Mouse (Mus musculus): ENCODE data around the gene Thrb.
"Not testable (repeated sequence)": the region's sequence is repeated elsewhere in the genome, so short reads cannot be mapped to it uniquely, and the experiment has no call there.

Thrb gene

GRCm38 (mm10) chr14:17885320-17885719, 225.3 kb downstream of the Thrb start:
- no peak for DNase-seq

DNA sequence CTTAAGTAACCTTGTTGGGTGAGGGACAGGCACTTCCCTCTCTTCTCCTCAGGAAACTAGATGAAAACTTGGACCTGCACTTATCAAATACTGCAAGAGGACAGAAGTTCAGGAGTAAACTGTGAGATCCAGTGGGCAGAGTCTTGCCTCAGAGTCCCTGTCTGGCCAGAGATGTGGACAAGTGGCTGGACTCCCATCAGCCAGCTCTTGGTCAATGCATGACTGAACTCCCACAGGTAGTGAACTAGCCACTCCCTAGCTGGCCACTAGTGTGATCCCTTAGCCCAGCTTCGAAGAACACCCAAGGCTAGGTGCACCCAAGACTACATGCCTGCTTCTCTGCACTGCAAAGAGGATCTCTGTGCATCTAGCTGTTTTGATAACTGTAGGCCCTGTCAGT, 234.7 kb downstream of the Thrb start:
- peak; percentile 16 for DNase-seq

- DNase-seq, result peak; percentile 28
Measured at GRCm38 (mm10) chr14:17899733-17900413, 239.8 kb downstream of the Thrb start.

- DNase-seq, result no peak
Measured at GRCm38 (mm10) chr14:17900414-17900795, 240.3 kb downstream of the Thrb start.

DNA sequence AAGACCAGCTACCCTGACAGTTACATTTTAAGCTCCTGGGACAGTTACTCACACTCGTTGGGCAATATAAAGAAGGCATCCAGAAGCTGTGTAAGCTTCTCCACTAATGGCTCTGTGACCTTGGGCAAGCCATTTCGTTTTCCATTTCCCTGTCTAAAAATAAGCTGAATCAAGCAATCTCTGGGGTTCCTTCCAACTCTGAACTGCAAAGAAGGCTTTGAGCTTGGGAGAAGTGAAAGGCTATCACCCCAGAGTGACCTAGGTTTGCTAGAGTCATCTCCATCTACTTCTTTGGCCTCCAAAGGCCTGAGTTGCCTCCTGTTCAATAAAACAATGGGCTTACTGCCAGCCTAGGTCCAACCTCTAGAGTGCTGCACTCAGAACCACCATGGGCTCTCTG, 242.4 kb downstream of the Thrb start:
- DNase-seq, result no peak

- DNase-seq, result no peak
Measured at GRCm38 (mm10) chr14:17903121-17903520, 243.1 kb downstream of the Thrb start.

- no peak for DNase-seq
Measured at GRCm38 (mm10) chr14:17904554-17904953, 244.5 kb downstream of the Thrb start.

DNA sequence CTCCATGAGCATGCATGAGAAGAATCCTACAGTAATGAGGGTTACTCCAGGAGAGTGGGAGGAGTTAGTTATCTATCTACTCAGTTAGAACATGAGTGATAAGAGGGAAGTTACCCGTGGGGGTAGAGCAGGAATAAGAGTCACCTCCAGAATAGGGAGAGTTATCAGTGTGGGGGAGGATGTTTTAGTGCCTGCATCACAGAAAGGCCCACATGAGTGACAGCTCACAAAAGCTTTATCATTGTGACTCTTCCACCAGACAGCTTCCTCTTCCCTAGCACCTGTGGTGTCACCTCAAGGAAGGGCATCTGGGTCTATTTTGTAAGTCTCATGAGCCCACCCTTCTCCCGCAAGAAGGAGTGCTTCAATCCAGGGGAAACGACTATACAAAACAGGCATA, 245.6 kb downstream of the Thrb start:
- DNase-seq, result no peak

- DNase-seq, result no peak
Measured at GRCm38 (mm10) chr14:17906931-17907330, 246.9 kb downstream of the Thrb start.

GRCm38 (mm10) chr14:17911157-17911556, 251.1 kb downstream of the Thrb start:
- no peak for DNase-seq

DNA sequence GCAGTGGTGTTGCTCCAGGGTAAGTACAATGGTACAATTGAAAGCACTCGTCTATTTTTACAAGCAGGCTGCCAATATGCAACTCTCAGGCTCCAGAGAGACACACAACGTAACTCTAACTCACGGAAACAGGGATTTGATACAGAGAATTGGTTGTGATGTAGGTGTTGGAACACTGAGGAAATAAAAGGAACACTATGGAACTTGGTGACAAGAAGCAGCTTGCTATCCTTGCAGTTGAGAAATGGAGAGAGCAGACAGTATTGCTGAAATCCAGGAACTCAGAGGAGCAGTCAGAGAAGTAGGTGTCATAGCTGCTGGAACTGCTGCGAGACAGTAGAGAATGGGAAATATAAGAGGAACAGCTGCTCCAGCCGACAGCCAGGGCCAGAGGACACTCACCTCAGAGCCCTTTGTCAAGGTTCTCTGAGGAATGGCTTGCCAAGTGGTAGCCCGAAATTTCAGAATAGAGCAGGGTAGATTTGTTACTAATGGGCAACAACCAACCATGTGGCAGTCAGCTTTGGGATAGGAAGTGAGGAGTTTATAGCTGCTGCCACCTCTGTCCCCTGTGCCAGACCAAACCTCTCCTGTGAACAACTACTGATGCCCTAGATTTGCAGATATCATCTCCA, 252.6 kb downstream of the Thrb start:
- no peak for DNase-seq

- no peak for DNase-seq
Measured at GRCm38 (mm10) chr14:17915556-17915955, 255.5 kb downstream of the Thrb start.

DNA sequence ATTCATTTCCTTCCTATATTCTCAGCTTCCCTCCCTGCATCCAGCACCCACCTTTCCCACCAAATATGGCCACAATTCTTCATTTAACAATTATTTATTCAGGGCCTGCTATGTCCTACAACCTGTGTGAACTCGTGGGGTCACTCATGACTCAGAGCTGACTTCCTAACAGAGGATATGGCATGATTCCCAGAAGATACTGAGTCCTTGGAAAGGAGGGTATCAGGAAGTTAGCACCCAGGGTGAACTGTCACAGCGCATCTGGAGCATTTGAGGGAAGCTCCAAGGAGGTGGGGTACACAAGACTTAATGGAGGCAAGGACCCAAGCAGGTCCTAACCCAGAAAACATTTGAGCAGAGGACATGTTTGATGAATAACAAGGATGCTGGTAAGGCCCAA, 256.6 kb downstream of the Thrb start:
- DNase-seq, result no peak

DNA sequence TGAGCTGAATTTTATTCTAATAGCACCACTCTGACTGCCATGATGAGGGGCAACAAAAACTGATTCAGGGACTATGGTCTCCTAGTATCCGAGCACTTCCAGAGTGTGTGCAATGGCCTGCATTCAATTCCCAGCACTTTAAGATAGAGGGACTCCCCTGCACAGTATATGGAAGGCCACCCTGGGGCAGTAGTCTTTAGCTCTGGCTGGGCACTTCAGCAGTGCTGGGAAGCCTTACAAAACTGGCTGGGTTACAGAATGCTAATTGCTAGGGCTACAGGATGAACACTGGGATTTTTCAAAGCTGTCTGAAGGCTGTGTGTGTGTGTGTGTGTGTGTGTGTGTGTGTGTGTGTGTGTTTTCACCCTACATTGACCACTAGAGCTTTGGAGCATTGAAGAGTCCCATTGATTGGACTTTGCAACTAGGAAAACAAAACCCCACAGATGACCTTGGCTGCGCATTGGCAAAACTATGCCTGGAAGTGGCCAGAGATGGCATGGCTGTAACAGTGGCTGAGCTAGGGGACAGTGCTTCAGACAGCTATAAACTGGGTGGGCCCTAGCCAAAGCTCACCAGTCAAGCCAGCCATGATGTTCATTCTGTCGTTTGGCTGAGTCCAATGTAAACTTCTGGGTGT, 257.2 kb downstream of the Thrb start:
- DNase-seq, result no peak

DNA sequence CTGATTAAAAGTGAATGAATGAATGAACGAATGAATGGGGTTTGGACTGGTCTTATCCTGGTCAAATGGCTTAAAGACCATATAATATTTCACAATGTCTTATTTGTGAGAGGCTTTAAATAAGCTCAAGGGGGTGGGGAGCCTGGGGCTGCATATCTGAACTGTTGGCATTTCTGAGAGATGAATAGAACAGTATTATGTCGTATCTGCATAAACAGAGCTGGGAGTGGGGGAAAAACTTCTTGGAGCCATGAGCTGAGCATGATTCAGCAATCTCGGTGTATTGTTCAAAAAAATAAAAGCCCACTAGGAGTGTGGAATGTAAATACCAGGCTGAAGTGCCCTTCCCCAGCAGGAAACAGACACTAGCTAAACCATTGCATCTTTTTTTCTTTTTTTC, 257.8 kb downstream of the Thrb start:
- DNase-seq, result no peak

DNA sequence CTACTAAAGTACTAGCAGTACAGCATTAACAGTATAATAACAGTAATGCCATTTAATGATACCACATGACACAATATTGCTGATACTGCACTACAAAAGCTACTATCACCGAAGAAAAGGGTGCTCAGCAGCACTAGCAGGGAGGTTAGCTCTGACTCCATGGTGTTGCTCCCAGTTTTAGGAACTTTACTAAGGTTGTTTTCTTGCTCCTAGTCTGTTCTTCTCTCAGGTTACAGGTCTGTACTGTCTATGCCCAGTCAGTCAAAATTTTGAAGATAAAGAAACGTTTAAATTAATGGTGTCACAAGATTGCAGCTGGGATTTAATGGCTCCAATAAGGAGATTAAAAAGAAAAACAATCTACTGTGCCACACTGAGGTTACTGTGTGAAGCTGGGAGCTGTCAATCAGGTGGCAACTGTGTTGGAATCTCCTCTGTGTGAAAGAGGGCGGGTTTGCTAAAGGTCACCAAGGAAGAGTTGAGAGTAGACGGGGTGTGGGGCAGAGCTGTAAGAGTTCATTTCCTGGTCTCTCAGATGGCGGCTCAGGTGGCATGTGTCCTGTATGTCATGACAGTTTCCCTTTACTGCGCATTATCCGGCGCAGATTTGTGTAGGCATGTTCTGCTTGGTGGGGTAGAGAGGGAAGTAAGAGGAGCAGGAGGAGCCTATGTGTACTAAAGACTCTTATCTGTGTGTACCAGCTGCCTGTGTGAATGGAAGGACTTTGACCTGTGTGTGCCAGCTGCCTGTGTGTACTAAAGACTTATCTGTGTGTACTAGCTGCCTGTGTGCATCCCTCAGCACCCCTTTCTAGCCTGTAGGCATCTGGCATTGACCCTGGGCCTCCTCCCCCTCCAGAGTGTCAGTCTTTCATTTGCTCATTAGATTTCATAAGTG, 263.0 kb downstream of the Thrb start:
- peak; percentile 36 for DNase-seq

DNA sequence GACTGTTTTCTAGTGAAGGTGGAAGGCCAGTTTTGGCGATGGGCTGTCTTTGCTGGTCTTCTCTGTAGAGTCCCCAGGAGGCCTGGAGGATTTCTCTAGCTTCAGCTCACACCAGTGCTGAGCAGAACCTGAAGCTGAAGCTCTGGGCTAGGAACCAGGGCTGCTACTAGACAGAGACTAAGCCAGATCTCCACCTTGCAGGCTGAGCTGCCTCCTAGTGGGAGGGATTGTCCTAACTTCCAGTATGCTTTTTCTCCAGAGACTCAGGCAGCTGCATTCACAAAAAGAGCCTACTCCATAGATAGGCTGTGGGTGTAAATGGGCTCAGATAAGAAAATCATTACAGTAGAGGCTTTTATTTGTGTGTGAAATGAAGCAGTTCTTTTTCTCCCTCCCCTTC, 267.4 kb downstream of the Thrb start:
- peak; percentile 55 for DNase-seq

DNA sequence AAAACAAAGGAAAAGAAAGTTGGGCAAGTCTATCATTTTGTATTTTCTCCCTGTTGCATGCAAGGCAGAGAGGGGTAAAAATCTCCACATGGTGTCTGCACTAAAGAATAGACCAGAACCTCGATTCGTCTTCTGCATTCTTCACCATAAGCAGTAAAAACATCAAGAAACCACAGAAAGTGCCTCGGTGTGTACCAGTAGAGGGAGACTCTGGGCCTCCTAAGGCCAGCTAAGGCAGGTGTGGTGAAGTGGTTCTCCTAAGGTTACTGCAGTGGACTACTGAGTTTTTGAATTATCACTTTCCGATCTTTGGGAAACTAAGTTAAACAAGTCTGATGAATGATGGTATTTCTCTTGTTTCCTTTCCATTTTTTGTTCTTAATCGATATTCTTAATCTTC, 269.5 kb downstream of the Thrb start:
- no peak for DNase-seq

- no peak for DNase-seq
Measured at GRCm38 (mm10) chr14:17933475-17933874, 273.4 kb downstream of the Thrb start.

DNA sequence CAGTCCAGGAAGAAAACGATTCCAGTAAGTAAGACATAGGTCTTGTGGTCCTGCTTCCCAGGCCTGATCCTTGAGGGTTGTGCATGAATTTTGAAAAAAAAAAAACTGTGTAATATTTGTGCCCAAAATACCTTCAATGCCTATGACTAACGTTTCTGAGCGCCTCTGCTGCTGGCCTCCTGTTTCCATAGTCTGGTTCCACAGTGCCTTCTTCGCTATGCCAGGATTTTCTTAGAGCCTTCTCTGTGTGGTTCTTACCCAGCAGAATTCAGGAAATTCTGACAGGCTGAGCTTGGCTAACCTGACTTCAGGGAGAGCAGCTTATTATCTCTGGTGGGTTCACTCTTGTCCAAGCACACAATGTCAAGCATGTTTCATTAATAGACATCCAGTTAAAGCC, 274.7 kb downstream of the Thrb start:
- DNase-seq, result not testable (repeated sequence)

DNA sequence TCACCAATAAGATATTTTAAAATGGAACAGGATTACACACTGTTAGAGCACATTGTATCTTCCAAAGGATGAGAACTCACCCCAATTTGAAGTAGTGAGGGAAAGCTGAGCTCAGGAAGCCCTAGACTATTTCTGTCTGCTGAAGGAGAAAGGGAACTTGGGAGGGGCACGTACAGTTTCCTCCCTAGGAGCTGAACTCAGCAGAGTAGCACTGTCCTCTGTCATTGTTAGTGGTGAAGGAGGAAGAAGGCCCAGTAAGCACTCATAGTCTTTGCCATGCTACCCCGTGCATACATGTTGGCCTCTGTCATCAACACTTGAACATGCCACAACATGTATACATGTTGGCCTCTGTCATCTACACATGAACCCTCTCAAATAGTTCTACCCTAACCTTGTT, 294.0 kb downstream of the Thrb start:
- DNase-seq, result no peak

DNA sequence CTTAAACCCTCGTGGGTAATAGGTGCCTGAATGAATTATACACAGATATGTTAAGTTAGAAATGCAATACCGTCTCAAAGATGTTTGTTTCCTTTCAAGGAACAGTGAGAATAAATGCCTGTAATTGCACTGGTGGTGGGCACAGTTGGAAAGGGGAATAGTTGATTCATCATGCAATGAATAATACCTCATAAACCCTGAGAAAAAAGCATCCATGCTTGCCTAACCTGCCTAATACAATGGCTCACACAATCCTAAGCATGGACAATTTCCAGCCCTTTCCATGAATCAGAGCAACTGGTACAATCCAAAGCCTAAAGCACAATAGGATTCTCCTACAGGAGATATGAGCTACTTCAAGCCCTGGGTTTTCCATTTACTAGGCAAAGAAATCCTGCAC, 299.8 kb downstream of the Thrb start:
- no peak for DNase-seq

DNA sequence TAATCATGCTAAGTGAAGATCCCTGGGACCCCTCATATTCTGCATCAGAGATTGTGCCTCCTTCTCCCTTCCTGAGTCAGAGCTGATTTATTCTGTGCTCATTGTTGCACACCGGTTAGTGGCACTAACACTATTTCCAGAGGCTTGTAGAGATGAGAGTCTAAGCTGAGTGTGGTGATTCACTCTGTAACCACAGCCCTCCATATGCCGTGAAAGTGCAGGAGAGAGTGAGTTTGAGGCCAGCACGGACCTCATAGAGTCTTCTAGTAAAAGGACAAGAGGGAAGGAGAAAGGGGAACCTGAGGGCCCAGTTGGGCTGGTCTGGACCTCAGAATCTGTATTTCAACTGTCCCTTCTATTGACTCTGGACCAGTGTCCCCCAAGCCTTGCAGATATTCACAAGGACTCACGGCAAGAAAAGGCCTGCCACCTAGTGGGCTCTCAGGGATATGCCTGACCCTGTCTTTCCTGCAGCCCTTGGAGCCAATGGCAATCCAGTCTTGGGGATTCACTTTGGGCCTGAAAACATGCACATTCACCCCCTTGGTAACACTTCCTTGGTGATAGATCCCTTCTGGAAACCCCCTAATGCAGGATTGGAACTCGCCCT, 307.2 kb downstream of the Thrb start:
- peak; percentile 57 for DNase-seq
